Mouse (Mus musculus): ENCODE measurements around the gene Tmigd3.

GRCm38 (mm10) chr3:105958974-105959580 lies 88.4 kb downstream of the Tmigd3 start, which contains the start of gene Wdr77:
- TF ChIP-seq CTCF (IDR thresholded peaks at IDR 0.05; ENCODE audit: low read depth) (no peak), EP300 (IDR thresholded peaks at IDR 0.05; ENCODE audit: low read depth) (peak; percentile 100)
